Mouse (Mus musculus): ENCODE results near the gene Kifap3.

Kifap3 gene

GRCm38 (mm10) chr1:163893774-163894527 lies 114.6 kb downstream of the Kifap3 start:
- peak in 1 of 2 experiments; percentile 24 for DNase-seq (ENCODE audit: low spot score in 2 of 2)

- no peak for DNase-seq (ENCODE audit: low spot score in 2 of 2)
Measured at GRCm38 (mm10) chr1:163898291-163898764, 118.9 kb downstream of the Kifap3 start.

DNA sequence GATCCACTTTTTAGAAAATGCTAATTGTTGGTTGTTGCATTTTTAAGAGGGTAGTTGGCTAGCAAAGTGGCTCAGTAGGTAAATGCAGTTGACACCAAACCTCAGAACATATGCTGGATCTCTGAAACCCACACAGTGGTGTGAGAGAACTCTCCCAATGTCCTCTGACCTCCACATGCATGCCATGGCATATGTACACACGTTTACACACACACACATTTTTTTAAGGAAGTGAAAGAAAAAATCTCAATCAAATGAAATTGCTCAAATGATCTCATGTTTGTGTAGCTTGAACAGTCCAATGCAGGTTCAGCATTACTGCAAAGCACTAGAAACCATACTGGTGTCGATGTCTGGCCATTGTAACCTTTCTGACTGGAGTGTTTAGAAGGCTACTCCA lies 120.2 kb downstream of the Kifap3 start:
- DNase-seq (ENCODE audit: low spot score in 2 of 2) = no peak

- no peak for DNase-seq (ENCODE audit: low spot score in 2 of 2)
Measured at GRCm38 (mm10) chr1:163900168-163900567, 120.8 kb downstream of the Kifap3 start.

- no peak for DNase-seq (ENCODE audit: low spot score in 2 of 2)
Measured at GRCm38 (mm10) chr1:163903411-163903810, 124.0 kb downstream of the Kifap3 start.

DNA sequence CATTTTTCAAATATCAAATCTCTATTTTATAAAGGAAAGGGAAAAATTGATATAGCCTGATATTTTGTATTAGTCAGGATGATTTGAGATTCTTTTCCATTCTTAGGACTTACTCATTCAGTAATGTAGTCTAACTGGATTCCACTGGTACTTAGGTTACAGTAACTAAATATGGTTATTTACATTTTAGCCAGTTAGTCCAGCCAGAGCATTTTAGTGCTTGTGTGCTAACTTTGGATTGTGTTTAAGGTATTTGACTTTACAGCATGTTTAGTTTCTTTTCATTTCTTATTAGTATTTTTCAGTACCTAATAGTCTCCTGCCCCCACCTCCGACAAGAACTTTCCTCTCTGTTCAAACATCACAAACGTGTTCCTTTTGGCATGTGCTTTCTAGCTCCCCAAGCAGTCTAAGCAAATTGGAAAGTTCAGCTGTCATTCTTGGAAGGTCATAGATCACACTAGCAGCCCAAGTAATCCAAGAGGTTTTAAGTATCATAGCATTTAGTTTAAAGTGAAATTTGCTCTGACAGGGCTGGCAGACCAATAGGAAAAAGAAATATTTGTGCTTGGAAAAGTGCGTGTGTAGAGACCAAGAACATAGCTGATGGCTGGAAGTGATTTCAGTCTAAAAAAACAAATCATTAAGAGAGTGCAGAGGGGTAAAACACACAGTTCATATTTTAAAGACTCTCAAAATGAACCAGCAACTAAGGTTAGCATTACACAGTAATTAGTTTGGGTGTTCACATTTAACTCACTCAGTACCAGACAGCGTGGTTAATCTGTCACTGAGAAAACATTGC lies 127.8 kb downstream of the Kifap3 start:
- no peak for DNase-seq (ENCODE audit: low spot score in 2 of 2)

- no peak for DNase-seq (ENCODE audit: low spot score in 2 of 2)
Measured at GRCm38 (mm10) chr1:163908389-163908788, 129.0 kb downstream of the Kifap3 start.

DNA sequence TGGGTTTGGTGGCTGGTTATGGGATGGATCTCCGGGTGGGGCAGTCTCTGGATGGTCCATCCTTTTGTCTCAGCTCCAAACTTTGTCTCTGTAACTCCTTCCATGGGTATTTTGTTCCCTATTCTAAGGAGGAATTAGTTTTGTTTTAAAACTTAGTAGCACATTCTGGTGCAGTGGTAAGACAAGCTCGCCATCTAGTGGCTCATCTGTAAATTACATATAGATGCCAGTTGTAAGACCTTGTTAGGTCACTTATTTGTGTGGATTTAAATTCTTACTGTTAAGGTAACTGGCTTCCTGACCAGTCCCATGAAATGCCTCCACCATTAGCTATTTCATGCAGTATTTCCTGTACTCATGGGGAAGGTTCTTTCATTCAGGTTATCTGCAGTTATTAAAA lies 131.0 kb downstream of the Kifap3 start:
- DNase-seq (ENCODE audit: low spot score in 2 of 2) = peak in 1 of 2 experiments; percentile 35

GRCm38 (mm10) chr1:163910785-163911184 lies 131.4 kb downstream of the Kifap3 start:
- no peak for DNase-seq (ENCODE audit: low spot score in 2 of 2)

GRCm38 (mm10) chr1:163911981-163912380 lies 132.6 kb downstream of the Kifap3 start:
- DNase-seq (ENCODE audit: low spot score in 2 of 2) = no peak

- no peak for DNase-seq (ENCODE audit: low spot score in 2 of 2)
Measured at GRCm38 (mm10) chr1:163917349-163918160, 138.2 kb downstream of the Kifap3 start.

- DNase-seq (ENCODE audit: low spot score in 2 of 2) = no peak
Measured at GRCm38 (mm10) chr1:163924093-163924492, 144.7 kb downstream of the Kifap3 start.

DNA sequence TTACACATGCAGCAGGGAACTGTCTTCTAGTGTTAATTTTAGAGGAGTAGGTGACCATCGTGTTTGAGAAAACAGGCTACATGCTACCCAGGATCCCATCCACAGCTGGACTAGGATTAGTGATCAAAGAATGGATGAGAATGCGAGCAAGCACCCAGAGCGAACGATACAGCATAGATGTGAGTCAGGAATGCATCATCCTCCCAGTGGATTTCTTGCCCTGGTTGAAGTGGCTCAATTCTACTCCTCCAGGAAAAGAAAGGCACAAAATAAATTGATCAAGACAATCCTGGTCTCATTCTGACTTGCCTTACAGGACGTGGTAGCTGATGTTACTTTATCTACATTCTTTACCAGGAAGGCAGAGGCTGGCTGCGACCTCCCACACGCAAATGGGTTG lies 149.5 kb downstream of the Kifap3 start, which contains the start of gene Scyl3:
TSS of gene Scyl3 (plus strand) at position 255 of the 400 bp plus-strand sequence.
- DNase-seq (ENCODE audit: low spot score in 2 of 2) = no peak

DNA sequence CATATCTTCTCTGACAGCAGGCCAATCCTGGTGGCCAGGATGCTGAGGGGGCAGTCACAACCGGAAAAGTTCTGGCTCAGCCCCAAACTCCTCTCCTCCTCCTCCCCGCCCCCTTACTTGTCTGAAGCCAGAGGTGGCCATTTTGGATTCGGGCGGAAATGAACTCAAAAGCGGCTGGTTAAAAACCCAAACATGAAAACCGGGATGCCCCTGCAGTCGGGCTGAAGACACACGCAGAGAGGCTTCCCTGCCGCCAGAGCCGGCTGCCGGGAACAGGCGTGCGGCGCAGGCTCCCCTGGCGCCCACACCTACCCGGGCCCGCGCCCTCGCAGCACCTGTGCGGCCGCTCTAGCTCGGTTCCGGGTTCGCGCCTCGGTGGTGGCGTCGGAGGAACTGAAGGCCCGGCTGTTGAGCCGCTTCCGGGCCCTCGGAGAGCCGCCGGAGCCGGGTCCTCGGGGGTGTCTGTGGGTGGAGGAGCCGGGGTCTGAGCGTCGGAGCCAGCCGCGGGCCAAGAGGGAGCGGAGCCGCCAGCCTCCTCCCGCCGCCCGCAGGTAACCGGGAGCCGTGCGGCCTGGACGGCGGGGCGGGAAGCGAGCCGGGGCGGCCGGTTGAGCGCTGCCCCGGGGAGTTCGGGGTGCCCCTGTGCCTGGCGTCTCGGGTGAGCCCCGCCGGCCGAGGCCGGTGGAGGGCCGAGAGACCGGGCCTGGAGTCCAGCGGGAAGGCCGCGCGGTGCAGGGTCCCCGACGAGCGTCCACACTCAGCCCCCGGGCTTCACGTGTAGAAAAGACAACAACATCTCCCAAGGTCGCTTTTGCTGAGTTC lies 150.5 kb downstream of the Kifap3 start:
- peak; percentile 84 to 89 for DNase-seq (ENCODE audit: low spot score in 2 of 2)

DNA sequence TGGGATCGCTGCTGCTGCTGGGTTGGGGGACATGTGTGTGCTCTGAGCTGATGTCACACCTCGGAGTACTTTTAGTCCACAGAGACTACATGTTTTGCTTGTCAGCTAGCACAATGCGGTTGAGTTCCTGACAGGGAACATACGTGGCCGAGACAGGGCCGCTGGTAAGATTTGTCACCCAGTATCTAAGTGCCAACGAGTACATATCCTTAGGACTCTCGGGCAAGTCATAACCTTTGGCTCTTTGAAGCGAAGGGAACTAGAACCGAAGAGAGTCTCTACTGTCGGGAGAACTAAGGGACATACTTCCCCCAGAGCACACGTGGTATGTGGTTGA lies 151.0 kb downstream of the Kifap3 start:
- peak in 1 of 2 experiments; percentile 3 for DNase-seq (ENCODE audit: low spot score in 2 of 2)

DNA sequence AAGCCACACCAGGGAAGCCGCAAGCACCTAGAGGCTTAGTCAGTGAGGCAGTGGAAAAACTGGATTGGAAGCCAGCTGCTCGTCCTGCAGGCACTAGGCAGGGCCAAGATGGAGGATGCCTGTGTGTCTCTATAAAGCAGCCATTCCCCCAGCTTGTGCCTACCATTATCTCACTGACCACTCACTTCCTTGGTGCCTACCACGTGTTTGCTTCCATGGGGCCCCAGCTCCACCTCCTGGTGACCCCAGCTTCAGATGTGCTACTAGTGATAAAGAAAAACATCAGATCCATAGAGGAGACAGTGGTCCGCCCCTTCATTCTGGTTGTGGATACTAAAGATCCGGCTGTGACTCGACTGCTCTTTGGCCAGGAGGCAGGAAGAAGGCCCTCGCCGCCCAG lies 152.4 kb downstream of the Kifap3 start:
- DNase-seq (ENCODE audit: low spot score in 2 of 2) = no peak

DNA sequence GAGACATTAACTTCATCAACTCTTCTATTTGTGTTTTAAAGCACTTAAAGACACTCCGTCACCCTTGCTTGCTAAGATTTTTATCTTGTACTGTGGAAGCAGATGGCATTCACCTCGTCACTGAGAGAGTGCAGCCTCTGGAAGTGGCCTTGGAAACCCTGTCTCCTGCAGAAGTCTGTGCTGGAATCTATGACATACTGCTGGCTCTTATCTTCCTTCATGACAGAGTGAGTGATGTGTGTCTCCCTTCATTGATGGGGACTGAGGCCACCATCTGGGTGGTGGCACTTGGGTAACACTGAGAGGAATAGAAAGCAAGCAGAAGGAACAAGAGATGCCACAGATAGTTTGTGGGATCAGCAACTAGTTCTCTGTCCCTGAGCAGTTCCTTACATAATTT lies 155.2 kb downstream of the Kifap3 start:
- DNase-seq (ENCODE audit: low spot score in 2 of 2) = no peak

DNA sequence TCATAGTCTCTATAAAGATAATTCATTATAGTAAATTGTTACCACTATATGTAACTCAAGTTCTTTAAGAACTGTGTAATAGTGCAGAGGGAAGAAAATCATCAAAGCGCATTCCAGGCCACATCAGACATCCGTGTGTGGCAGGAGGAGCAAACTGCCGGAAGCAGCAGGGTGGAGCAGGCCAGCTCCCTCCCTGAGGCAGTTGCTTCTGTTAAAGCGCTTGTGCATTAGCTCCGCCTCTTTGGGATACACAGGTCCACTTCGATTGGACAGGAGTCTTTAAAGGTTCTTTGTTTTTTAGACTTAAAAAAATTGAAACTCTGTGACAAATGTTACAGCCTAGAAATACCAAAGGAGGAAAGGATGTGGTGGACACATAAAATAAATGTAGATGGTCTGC lies 162.7 kb downstream of the Kifap3 start:
- no peak for DNase-seq (ENCODE audit: low spot score in 2 of 2)

DNA sequence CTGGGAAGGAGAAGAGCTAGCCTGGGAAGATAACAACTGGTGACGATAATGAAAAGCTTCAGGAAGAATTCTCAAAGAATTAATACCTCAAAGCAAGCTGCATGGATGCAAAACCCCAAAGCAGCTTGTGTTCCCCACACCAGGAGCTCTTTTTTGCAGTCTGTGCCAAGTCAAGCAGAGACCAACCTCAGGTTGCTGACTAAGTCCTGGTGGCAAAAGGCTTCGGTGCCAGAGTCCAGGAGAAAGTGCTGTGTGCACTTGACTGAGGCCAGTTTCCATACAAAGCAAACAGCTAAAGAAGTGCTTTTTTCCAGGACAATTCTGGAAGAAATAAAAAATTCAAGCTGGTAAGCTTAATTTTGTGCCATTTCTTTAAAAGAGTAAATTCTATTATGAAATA lies 174.0 kb downstream of the Kifap3 start:
- DNase-seq (ENCODE audit: low spot score in 2 of 2) = no peak

DNA sequence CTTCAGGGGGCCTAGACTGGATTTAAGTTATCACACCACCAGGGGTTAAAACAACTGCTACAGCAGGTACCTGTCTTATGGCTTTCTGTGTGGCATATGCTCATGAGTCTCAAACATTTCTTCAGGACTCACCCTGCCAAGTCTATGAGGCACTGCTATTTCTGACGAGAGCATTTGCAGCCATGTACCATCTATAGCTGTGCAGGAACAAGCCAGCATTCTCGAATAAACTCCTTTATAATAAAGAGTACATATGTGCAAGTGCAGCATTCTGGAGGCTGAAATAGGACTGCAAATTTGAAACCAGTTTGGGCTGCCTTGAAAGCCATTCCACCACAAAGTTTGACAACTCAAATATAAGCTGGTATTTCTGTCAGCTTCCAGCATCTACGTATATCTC lies 178.7 kb downstream of the Kifap3 start:
- no peak for DNase-seq (ENCODE audit: low spot score in 2 of 2)

GRCm38 (mm10) chr1:163964008-163964689 lies 184.8 kb downstream of the Kifap3 start:
- no peak for DNase-seq (ENCODE audit: low spot score in 2 of 2)
